In the genomic region with DNA sequence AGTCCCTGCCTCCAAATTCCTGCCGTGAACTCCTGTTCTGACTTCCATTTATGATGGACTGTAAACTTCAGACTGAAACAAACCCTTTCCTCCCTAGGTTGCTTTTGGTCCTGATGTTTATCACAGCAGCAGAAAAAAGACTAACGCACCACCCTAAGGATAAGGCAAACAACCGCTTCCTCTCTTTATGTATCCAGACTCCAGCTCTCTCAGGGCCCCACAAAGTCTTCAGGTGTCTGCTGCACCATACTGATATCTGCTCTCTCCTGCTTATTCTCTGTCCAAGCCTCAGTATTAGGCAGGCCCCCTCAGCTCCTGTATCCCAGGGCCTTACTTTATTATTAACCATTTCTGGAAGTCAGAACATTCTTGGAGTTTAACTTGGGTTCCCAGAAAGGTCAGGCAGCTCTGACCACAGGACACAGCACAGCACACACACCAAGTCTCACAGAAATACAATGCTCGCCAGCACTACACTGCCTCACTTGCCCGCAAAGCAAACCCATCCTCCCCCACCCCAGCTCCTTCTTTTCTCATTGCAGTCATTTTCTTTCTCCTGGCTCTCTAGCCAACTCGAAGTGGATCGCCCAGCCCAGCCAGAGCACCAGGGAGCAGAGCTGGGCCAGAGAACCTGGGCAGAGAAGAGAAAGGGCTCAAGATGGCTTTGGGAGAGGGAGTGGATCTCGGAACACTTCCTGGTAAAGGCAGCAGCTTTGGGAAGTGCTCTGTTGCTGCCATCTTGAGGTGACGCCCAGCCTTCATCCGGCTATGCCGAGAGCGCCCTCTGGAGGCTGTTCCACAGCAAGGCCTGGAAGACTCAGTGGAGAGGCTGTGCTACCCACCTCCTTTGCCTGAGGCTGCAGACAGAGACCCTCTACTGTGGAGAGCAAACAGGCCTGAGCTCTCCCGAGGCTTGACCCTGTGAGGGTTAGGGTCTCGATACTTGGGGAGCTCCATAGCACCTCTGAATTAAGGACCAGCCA, we compare ENCODE assay signal across 8 mouse cellular contexts. TPM values are rescaled to one million over a fixed set of nuclear protein-coding genes. Genes with fewer than 3 reads are reported as not detected.
DNase-seq lines count a peak whose midpoint lies in the region; ATAC-seq and TF ChIP-seq lines count a peak whose summit lies in the region.

No protein-coding gene starts in this region.

- no peaks in the 10 kb centered on the region for H3K9me3 ChIP-seq in ES-Bruce4 (replicated peaks; ENCODE audit: control insufficient read depth, insufficient read depth, low read length, poor library complexity, severe bottlenecking)
- H3K9me3 ChIP-seq in forebrain, embryonic 13.5 days (replicated peaks): no peaks in the 10 kb centered on the region
- no peaks in the 10 kb centered on the region for H3K9me3 ChIP-seq in liver, embryonic 16.5 days (replicated peaks; ENCODE audit: control insufficient read depth, low read length)
- no peaks in the 10 kb centered on the region for H3K9me3 ChIP-seq in neural tube, embryonic 12.5 days
- H3K9me3 ChIP-seq in stomach, embryonic 16.5 days (replicated peaks; ENCODE audit: control insufficient read depth, low read length): no peaks in the 10 kb centered on the region

- peak overlapping the region; percentile 19 for H3K9ac ChIP-seq in ES-Bruce4 (ENCODE audit: low read depth, poor library complexity, severe bottlenecking)
- no peak overlapping the region for H3K9ac ChIP-seq in forebrain, embryonic 13.5 days
- 0 out of 2 replicates have a peak overlapping the region, but pooled peaks have one; percentile 33 for H3K9ac ChIP-seq in liver, embryonic 16.5 days (ENCODE audit: low read depth, low read length)
- H3K9ac ChIP-seq in neural tube, embryonic 12.5 days: peak overlapping the region; percentile 33; the same call in 1 of the 2 replicates
- peak overlapping the region; percentile 74 for H3K9ac ChIP-seq in stomach, embryonic 16.5 days (ENCODE audit: low read length)

- WGBS in forebrain, embryonic 13.5 days: 29% methylated on average over 14 of the region's 14 CpGs
- 19% methylated on average over 14 of the region's 14 CpGs for WGBS in liver, embryonic 16.5 days (ENCODE audit: insufficient replicate concordance)
- WGBS in neural tube, embryonic 12.5 days: 31% methylated on average over 14 of the region's 14 CpGs
- WGBS in stomach, embryonic 16.5 days: 29% methylated on average over 14 of the region's 14 CpGs

- peak; percentile 100 for TF ChIP-seq CTCF in ES-Bruce4 (IDR thresholded peaks at IDR 0.05; ENCODE audit: low read depth, low read length)

- intact Hi-C loops in heart, postnatal 14 days (cut with DNase I): loop anchor here (2.0 kb wide), 2 partner anchors 54 to 92 kb away; no protein-coding TSS in a partner anchor

- peak overlapping the region; percentile 48 for H3K4me3 ChIP-seq in ES-Bruce4 (ENCODE audit: low read depth, low read length)
- H3K4me3 ChIP-seq in forebrain, embryonic 13.5 days: no peak overlapping the region
- no peak overlapping the region for H3K4me3 ChIP-seq in liver, embryonic 16.5 days (ENCODE audit: low read depth, low read length)
- H3K4me3 ChIP-seq in neural tube, embryonic 12.5 days: no peak overlapping the region
- H3K4me3 ChIP-seq in stomach, embryonic 16.5 days (replicated peaks; ENCODE audit: low read length): no peak overlapping the region

- no peaks in the 10 kb centered on the region for H3K4me1 ChIP-seq in ES-Bruce4 (ENCODE audit: control insufficient read depth, insufficient read depth, low read length)
- 0 out of 2 replicates have a peak, but pooled peaks cover 5% of the 10 kb centered on the region for H3K4me1 ChIP-seq in forebrain, embryonic 13.5 days
- peaks cover 3% of the 10 kb centered on the region for H3K4me1 ChIP-seq in liver, embryonic 16.5 days (ENCODE audit: control insufficient read depth, low read depth, low read length)
- peaks cover 19% of the 10 kb centered on the region for H3K4me1 ChIP-seq in neural tube, embryonic 12.5 days
- H3K4me1 ChIP-seq in stomach, embryonic 16.5 days (ENCODE audit: control insufficient read depth, insufficient read depth, low read length): peaks cover 31% of the 10 kb centered on the region

- no peak for TF ChIP-seq POLR2A in ES-Bruce4 (IDR thresholded peaks at IDR 0.05; ENCODE audit: insufficient read depth, low read length)

- H3K4me2 ChIP-seq in forebrain, embryonic 13.5 days: peak overlapping the region; percentile 40
- H3K4me2 ChIP-seq in liver, embryonic 16.5 days (ENCODE audit: low read depth, low read length): peak overlapping the region; percentile 54
- peak overlapping the region; percentile 47 for H3K4me2 ChIP-seq in neural tube, embryonic 12.5 days (replicated peaks)
- peak overlapping the region; percentile 45 for H3K4me2 ChIP-seq in stomach, embryonic 16.5 days (ENCODE audit: low read depth, low read length)

- TF ChIP-seq EP300 in ES-Bruce4 (IDR thresholded peaks at IDR 0.05; ENCODE audit: insufficient read depth, low read depth, low read length): peak; percentile 70; the same call in 1 of the 2 replicates

- H3K36me3 ChIP-seq in ES-Bruce4 (ENCODE audit: control insufficient read depth, insufficient read depth, low read length, poor library complexity, severe bottlenecking): no peaks in the 10 kb centered on the region
- no peaks in the 10 kb centered on the region for H3K36me3 ChIP-seq in forebrain, embryonic 13.5 days (ENCODE audit: poor library complexity, severe bottlenecking)
- no peaks in the 10 kb centered on the region for H3K36me3 ChIP-seq in liver, embryonic 16.5 days (ENCODE audit: control insufficient read depth, insufficient read depth)
- no peaks in the 10 kb centered on the region for H3K36me3 ChIP-seq in neural tube, embryonic 12.5 days
- no peaks in the 10 kb centered on the region for H3K36me3 ChIP-seq in stomach, embryonic 16.5 days (ENCODE audit: control insufficient read depth, insufficient read depth, low read length)

- H3K27ac ChIP-seq in ES-Bruce4 (ENCODE audit: insufficient read depth, low read length): 0 out of 2 replicates have a peak overlapping the region, but pooled peaks have one; percentile 3
- H3K27ac ChIP-seq in forebrain, embryonic 13.5 days: peak overlapping the region; percentile 26
- 0 out of 2 replicates have a peak overlapping the region, but pooled peaks have one; percentile 19 for H3K27ac ChIP-seq in liver, embryonic 16.5 days (ENCODE audit: low read length)
- no peak overlapping the region for H3K27ac ChIP-seq in neural tube, embryonic 12.5 days
- peak overlapping the region; percentile 75 for H3K27ac ChIP-seq in stomach, embryonic 16.5 days (ENCODE audit: low read length)

- DNase-seq in c-Kit-positive CD71-positive TER-119-positive erythroid progenitor cells, embryonic 14.5 days (ENCODE audit: low spot score): peak; percentile 73
- peak; percentile 90 to 94 for DNase-seq in heart, postnatal 14 days
- DNase-seq in kidney, postnatal 4 days: peak; percentile 96 to 97

- H3K27me3 ChIP-seq in ES-Bruce4 (ENCODE audit: control insufficient read depth, insufficient read depth, low read length, poor library complexity, severe bottlenecking): no peaks in the 10 kb centered on the region
- H3K27me3 ChIP-seq in forebrain, embryonic 13.5 days: no peaks in the 10 kb centered on the region
- H3K27me3 ChIP-seq in liver, embryonic 16.5 days (ENCODE audit: control insufficient read depth, insufficient read depth, low read depth, low read length): no peaks in the 10 kb centered on the region
- no peaks in the 10 kb centered on the region for H3K27me3 ChIP-seq in neural tube, embryonic 12.5 days (replicated peaks)
- H3K27me3 ChIP-seq in stomach, embryonic 16.5 days (ENCODE audit: control insufficient read depth, insufficient read depth, low read length): no peaks in the 10 kb centered on the region

- ATAC-seq in forebrain, embryonic 13.5 days: peak; percentile 91
- peak; percentile 34; the same call in 1 of the 2 replicates for ATAC-seq in liver, embryonic 16.5 days (ENCODE audit: low read depth)
- peak; percentile 78 for ATAC-seq in neural tube, embryonic 12.5 days (ENCODE audit: low FRiP score, low read depth)
- ATAC-seq in stomach, embryonic 16.5 days (ENCODE audit: insufficient read depth, low FRiP score): peak; percentile 44; the same call in 1 of the 2 replicates

RNA-seq across cellular contexts. Expression of gene Ntn5, which starts 1.4 kb away (rescaled TPM):
- polyA plus RNA-seq in ES-Bruce4 (2011; ENCODE audit: insufficient read depth, insufficient read length, low read depth, missing spikeins): 0.51 TPM in 1 of 2 replicates, not detected in the other
- 0.15 TPM in 1 of 2 replicates, not detected in the other for polyA plus RNA-seq in forebrain, embryonic 13.5 days (2015; fragmentation: Nextera tagmentation; extraction: Ambion mirVana)
- total RNA-seq in heart, postnatal 14 days (2021): under 1 TPM; 0.12 to 0.24 TPM
- not detected in 2 replicates for polyA plus RNA-seq in liver, embryonic 16.5 days (2015; fragmentation: Nextera tagmentation; extraction: Ambion mirVana)
- 1.2 and 1.7 TPM in 2 replicates for polyA plus RNA-seq in neural tube, embryonic 12.5 days (2016; fragmentation: Nextera tagmentation; extraction: Ambion mirVana)
- polyA plus RNA-seq in stomach, embryonic 16.5 days (2015; fragmentation: Nextera tagmentation; extraction: Ambion mirVana): 0.55 and 1.2 TPM in 2 replicates

RNA-seq across cellular contexts. Expression of gene Sec1, which starts 11.8 kb away (rescaled TPM):
- 1.1 and 1.4 TPM in 2 replicates for polyA plus RNA-seq in ES-Bruce4 (2011; ENCODE audit: insufficient read depth, insufficient read length, low read depth, missing spikeins)
- polyA plus RNA-seq in forebrain, embryonic 13.5 days (2015; fragmentation: Nextera tagmentation; extraction: Ambion mirVana): 0.16 and 0.17 TPM in 2 replicates
- under 1 TPM in 1 of 2 experiments, not detected in 1; 0.12 TPM for total RNA-seq in heart, postnatal 14 days (2021)
- 0.05 TPM in 1 of 2 replicates, not detected in the other for polyA plus RNA-seq in liver, embryonic 16.5 days (2015; fragmentation: Nextera tagmentation; extraction: Ambion mirVana)
- 1.0 and 1.2 TPM in 2 replicates for polyA plus RNA-seq in neural tube, embryonic 12.5 days (2016; fragmentation: Nextera tagmentation; extraction: Ambion mirVana)
- polyA plus RNA-seq in stomach, embryonic 16.5 days (2015; fragmentation: Nextera tagmentation; extraction: Ambion mirVana): 2.9 and 3.4 TPM in 2 replicates

RNA-seq across cellular contexts. Expression of gene Fut2, which starts 16.2 kb away (rescaled TPM):
- polyA plus RNA-seq in ES-Bruce4 (2011; ENCODE audit: insufficient read depth, insufficient read length, low read depth, missing spikeins): 0.87 TPM in 1 of 2 replicates, not detected in the other
- polyA plus RNA-seq in forebrain, embryonic 13.5 days (2015; fragmentation: Nextera tagmentation; extraction: Ambion mirVana): 0.25 TPM in 1 of 2 replicates, not detected in the other
- total RNA-seq in heart, postnatal 14 days (2021): under 1 TPM; 0.37 to 0.69 TPM
- 0.02 and 0.08 TPM in 2 replicates for polyA plus RNA-seq in liver, embryonic 16.5 days (2015; fragmentation: Nextera tagmentation; extraction: Ambion mirVana)
- polyA plus RNA-seq in neural tube, embryonic 12.5 days (2016; fragmentation: Nextera tagmentation; extraction: Ambion mirVana): 0.17 and 0.20 TPM in 2 replicates
- 13.8 and 18.8 TPM in 2 replicates for polyA plus RNA-seq in stomach, embryonic 16.5 days (2015; fragmentation: Nextera tagmentation; extraction: Ambion mirVana)

RNA-seq across cellular contexts. Expression of gene Car11, which starts 17.2 kb away (rescaled TPM):
- polyA plus RNA-seq in ES-Bruce4 (2011; ENCODE audit: insufficient read depth, insufficient read length, low read depth, missing spikeins): 6.0 and 9.7 TPM in 2 replicates
- 14.9 and 19.8 TPM in 2 replicates for polyA plus RNA-seq in forebrain, embryonic 13.5 days (2015; fragmentation: Nextera tagmentation; extraction: Ambion mirVana)
- 1 to 10 TPM; 4.3 to 6.6 TPM for total RNA-seq in heart, postnatal 14 days (2021)
- 0.23 and 0.37 TPM in 2 replicates for polyA plus RNA-seq in liver, embryonic 16.5 days (2015; fragmentation: Nextera tagmentation; extraction: Ambion mirVana)
- 35.5 and 36.6 TPM in 2 replicates for polyA plus RNA-seq in neural tube, embryonic 12.5 days (2016; fragmentation: Nextera tagmentation; extraction: Ambion mirVana)
- 8.4 and 9.8 TPM in 2 replicates for polyA plus RNA-seq in stomach, embryonic 16.5 days (2015; fragmentation: Nextera tagmentation; extraction: Ambion mirVana)

RNA-seq across cellular contexts. Expression of gene Dbp, which starts 22.5 kb away (rescaled TPM):
- 6.7 and 6.9 TPM in 2 replicates for polyA plus RNA-seq in ES-Bruce4 (2011; ENCODE audit: insufficient read depth, insufficient read length, low read depth, missing spikeins)
- 2.5 and 3.0 TPM in 2 replicates for polyA plus RNA-seq in forebrain, embryonic 13.5 days (2015; fragmentation: Nextera tagmentation; extraction: Ambion mirVana)
- total RNA-seq in heart, postnatal 14 days (2021): 10 to 100 TPM; 24.7 to 27.1 TPM
- 0.27 and 0.32 TPM in 2 replicates for polyA plus RNA-seq in liver, embryonic 16.5 days (2015; fragmentation: Nextera tagmentation; extraction: Ambion mirVana)
- 4.1 TPM in 2 replicates for polyA plus RNA-seq in neural tube, embryonic 12.5 days (2016; fragmentation: Nextera tagmentation; extraction: Ambion mirVana)
- 2.7 and 2.9 TPM in 2 replicates for polyA plus RNA-seq in stomach, embryonic 16.5 days (2015; fragmentation: Nextera tagmentation; extraction: Ambion mirVana)

Comparison
In these comparisons a context has a peak if more than half of its experiments do, and no peak if none do; other contexts are left out.
1. ATAC-seq: peak in every context shown above with its lines; median percentile 91 in forebrain, embryonic 13.5 days; 78 in neural tube, embryonic 12.5 days; 44 in stomach, embryonic 16.5 days; 34 in liver, embryonic 16.5 days.